Mouse (Mus musculus): ENCODE data around the gene Fastk. TPM values are rescaled to one million over a fixed set of nuclear protein-coding genes. Genes with fewer than 3 reads are reported as not detected.

The Fastk gene
- polyA plus RNA-seq, 1 experiment from 2014 or later: 108 TPM

- 4% methylated on average over 35 of the region's 66 CpGs for WGBS
- peak overlapping the region; percentile 91 for H3K4me2 ChIP-seq
- H3K27ac ChIP-seq: peak overlapping the region; percentile 92
- H3K36me3 ChIP-seq: no peaks in the 10 kb centered on the region
- H3K9me3 ChIP-seq: no peaks in the 10 kb centered on the region
- peak; percentile 82 for ATAC-seq (ENCODE audit: insufficient number of reproducible peaks, low FRiP score, low TSS enrichment, low read depth)
- H3K27me3 ChIP-seq: no peaks in the 10 kb centered on the region
- peaks cover 60% of the 10 kb centered on the region for H3K4me1 ChIP-seq
- peak overlapping the region; percentile 81 for H3K4me3 ChIP-seq
- H3K9ac ChIP-seq: peak overlapping the region; percentile 96
These were observed 6.4 kb upstream of the Fastk start for GRCm38 (mm10) chr5:24451264-24452029.

DNA sequence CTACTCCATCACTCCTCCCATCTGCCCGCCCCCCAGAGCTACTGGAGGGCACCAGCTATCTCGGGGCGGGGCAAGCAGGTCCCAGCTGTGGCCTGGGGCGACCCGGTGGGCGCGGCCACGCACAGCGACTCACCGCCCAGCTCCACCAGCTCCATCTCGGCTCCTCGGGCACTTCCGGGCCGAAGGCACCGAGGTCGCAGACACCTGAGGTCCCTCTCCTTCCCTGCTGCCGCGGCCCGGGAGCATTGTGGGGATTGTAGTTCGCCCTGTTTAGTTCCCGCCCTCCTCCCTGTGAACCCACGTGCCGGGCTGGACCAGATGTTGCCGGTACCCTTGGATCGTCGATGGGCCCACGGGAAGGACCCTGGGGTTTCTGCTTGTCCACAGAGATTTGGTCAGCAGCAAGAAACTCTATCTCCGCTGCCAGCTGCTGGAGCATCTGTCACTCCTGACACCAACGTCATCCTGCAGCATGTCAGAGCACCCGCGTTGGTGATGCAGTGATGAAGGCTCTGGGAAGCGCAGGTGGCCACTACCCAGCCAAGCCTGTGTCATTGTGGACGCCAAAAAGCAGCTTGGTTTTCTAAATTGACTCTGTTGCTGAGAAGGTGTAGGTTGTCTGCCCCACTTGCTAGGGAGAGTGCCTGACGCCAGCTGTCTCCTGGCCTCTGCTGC, 2.7 kb upstream of the Fastk start, which contains the start of gene Tmub1:
TSS of gene Tmub1 (minus strand) at position 231 of the 675 bp plus-strand sequence.
- 3% methylated on average over 33 of the region's 34 CpGs for WGBS
- Histone ChIP-seq H3K36me3 (peaks cover 10% of the 10 kb centered on the region), H3K27ac (peak within 1 kb of the TSS; percentile 14; the same call in 1 of the 2 replicates), H3K9me3 (no peaks in the 10 kb centered on the region), H3K4me3 (peak within 1 kb of the TSS; percentile 59), H3K4me2 (peak within 1 kb of the TSS; percentile 77), H3K4me1 (peaks cover 47% of the 10 kb centered on the region), H3K9ac (peak within 1 kb of the TSS; percentile 43), H3K27me3 (no peaks in the 10 kb centered on the region)
- ATAC-seq (ENCODE audit: insufficient number of reproducible peaks, low FRiP score, low TSS enrichment, low read depth): peak; percentile 42

DNA sequence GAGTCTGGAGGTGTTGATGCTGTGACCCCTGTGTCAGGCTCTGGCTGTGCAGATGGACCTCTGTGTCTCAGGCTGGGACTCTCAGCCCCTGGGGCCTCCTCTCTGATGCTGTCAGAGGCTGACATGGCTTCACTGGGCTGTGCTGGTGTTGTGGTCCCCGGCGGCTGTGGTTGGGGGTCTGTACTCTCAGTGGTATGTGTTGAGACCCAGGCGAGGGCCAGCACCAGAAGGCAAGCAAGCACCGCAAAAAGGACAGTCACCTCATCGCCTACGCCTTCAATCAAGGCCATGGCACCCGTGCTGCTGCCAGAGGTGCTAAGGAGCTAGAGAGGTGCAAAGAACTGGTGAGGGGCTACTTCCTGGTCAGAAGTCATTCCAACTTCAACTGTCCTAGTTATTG, 1.5 kb upstream of the Fastk start:
- Histone ChIP-seq H3K9ac (no peak overlapping the region), H3K27ac (no peak overlapping the region), H3K4me1 (peaks cover 47% of the 10 kb centered on the region), H3K9me3 (no peaks in the 10 kb centered on the region), H3K36me3 (peaks cover 20% of the 10 kb centered on the region), H3K27me3 (no peaks in the 10 kb centered on the region), H3K4me2 (no peak overlapping the region), H3K4me3 (peak overlapping the region; percentile 59; the same call in 1 of the 2 replicates)
- ATAC-seq (ENCODE audit: insufficient number of reproducible peaks, low FRiP score, low TSS enrichment, low read depth): no peak
- 88% methylated on average over 7 of the region's 7 CpGs for WGBS

- peaks cover 39% of the 10 kb centered on the region for H3K4me1 ChIP-seq
- ATAC-seq (ENCODE audit: insufficient number of reproducible peaks, low FRiP score, low TSS enrichment, low read depth): no peak
- whole genome bisulfite sequencing: 50% methylated on average over 20 of the region's 20 CpGs
- H3K9me3 ChIP-seq: no peaks in the 10 kb centered on the region
- peaks cover 31% of the 10 kb centered on the region for H3K36me3 ChIP-seq
- no peaks in the 10 kb centered on the region for H3K27me3 ChIP-seq
- peak overlapping the region; percentile 98 for H3K9ac ChIP-seq
- peak overlapping the region; percentile 96 for H3K4me3 ChIP-seq
- peak overlapping the region; percentile 96 for H3K27ac ChIP-seq
- peak overlapping the region; percentile 76 for H3K4me2 ChIP-seq
These were observed 467 bp upstream of the Fastk start for GRCm38 (mm10) chr5:24445428-24446080.

DNA sequence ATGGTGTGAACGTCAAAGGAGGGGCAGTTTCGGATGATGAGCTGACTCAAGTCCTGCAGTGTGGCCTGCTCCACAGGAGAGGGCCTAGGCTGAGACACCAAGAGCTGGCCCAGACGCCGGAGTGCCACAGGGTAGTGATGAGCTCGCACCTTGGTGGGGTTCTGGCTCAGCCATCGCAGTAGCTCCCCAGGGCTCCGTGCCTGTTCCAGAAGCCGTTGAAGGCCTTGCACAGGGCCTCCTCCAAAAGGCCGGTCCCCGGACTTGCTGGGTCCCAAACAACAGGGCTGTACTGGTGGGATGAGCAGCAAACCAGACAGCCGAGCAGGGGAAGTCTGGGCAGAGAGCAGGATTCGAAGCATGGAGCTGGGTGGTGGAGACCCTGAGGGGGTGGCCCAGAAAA, 1.2 kb downstream of the Fastk start:
- H3K27ac ChIP-seq: no peak overlapping the region
- 79% methylated on average over 12 of the region's 12 CpGs for whole genome bisulfite sequencing

GRCm38 (mm10) chr5:24443204-24443603, 1.9 kb downstream of the Fastk start:
- peaks cover 53% of the 10 kb centered on the region for H3K36me3 ChIP-seq
- ATAC-seq (ENCODE audit: insufficient number of reproducible peaks, low FRiP score, low TSS enrichment, low read depth): no peak
- H3K9ac ChIP-seq: no peak overlapping the region
- no peak overlapping the region for H3K27ac ChIP-seq
- WGBS: 88% methylated on average over 7 of the region's 7 CpGs
- no peak overlapping the region for H3K4me2 ChIP-seq
- H3K27me3 ChIP-seq: no peaks in the 10 kb centered on the region
- H3K4me1 ChIP-seq: peaks cover 39% of the 10 kb centered on the region
- no peak overlapping the region for H3K4me3 ChIP-seq
- no peaks in the 10 kb centered on the region for H3K9me3 ChIP-seq

More for the DNA sequence above, 1.2 kb downstream of the Fastk start:
- Histone ChIP-seq H3K27me3 (no peaks in the 10 kb centered on the region), H3K4me1 (peaks cover 39% of the 10 kb centered on the region), H3K4me2 (peak overlapping the region; percentile 76), H3K4me3 (peak overlapping the region; percentile 96), H3K36me3 (peaks cover 47% of the 10 kb centered on the region), H3K9ac (peak overlapping the region; percentile 98; the same call in 1 of the 2 replicates), H3K9me3 (no peaks in the 10 kb centered on the region)
- ATAC-seq (ENCODE audit: insufficient number of reproducible peaks, low FRiP score, low TSS enrichment, low read depth): no peak

GRCm38 (mm10) chr5:24442029-24442428, 3.1 kb downstream of the Fastk start:
- 82% methylated on average over 9 of the region's 9 CpGs for WGBS
- Histone ChIP-seq H3K27me3 (no peaks in the 10 kb centered on the region), H3K36me3 (peaks cover 64% of the 10 kb centered on the region), H3K4me1 (peaks cover 28% of the 10 kb centered on the region), H3K4me2 (no peak overlapping the region), H3K4me3 (no peak overlapping the region), H3K9me3 (no peaks in the 10 kb centered on the region), H3K9ac (no peak overlapping the region), H3K27ac (no peak overlapping the region)
- no peak for ATAC-seq (ENCODE audit: insufficient number of reproducible peaks, low FRiP score, low TSS enrichment, low read depth)

DNA sequence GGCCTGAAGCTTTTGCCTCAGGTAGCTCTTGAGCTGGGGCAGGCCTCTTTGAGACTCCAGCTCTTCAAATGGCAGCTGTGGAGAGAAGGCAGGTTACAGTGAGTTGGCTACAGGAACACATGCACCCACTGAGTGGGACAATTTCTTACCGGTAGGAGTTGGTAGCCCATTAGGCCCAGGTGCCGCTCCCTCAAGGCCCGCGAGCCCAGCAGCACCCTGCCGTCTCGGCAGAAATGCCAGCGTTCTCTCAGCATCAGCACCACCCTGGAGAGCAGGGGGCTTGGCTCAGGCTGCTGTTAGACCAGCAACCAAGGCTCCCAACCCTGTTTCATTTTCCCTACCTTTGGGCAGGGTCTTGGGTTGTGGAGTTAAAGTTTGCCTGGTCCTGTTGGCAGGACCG, 3.9 kb downstream of the Fastk start:
- ATAC-seq (ENCODE audit: insufficient number of reproducible peaks, low FRiP score, low TSS enrichment, low read depth): no peak
- no peaks in the 10 kb centered on the region for H3K27me3 ChIP-seq

DNA sequence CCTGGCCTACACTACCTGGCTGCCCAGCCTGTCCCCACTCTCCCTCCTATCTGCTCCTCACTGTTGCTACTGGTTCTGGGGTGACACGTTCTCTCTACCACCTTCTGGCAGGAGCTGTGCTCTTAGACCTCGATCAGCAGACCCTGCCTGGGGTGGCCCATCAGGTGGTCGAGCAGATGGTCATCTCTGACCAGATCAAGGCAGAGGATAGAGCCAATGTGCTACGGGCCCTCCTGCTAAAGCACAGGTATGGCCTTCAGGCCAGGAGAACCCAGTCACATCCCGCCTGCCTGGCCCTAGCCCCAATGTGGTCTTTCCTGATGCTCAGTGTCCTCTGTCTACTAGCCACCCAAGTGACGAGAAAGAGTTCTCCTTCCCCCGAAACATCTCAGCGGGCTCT, 11.1 kb downstream of the Fastk start:
- Histone ChIP-seq H3K9me3 (no peaks in the 10 kb centered on the region), H3K36me3 (peaks cover 98% of the 10 kb centered on the region), H3K4me2 (no peak overlapping the region), H3K27me3 (no peaks in the 10 kb centered on the region), H3K4me3 (no peak overlapping the region), H3K4me1 (peaks cover 1% of the 10 kb centered on the region; the same call in 1 of the 2 replicates), H3K27ac (no peak overlapping the region), H3K9ac (no peak overlapping the region)
- no peak for ATAC-seq (ENCODE audit: insufficient number of reproducible peaks, low FRiP score, low TSS enrichment, low read depth)
- 86% methylated on average over 8 of the region's 8 CpGs for WGBS

More for the DNA sequence above, 3.9 kb downstream of the Fastk start:
- Histone ChIP-seq H3K4me2 (no peak overlapping the region), H3K9ac (no peak overlapping the region), H3K27ac (no peak overlapping the region), H3K4me3 (no peak overlapping the region), H3K4me1 (peaks cover 21% of the 10 kb centered on the region), H3K36me3 (peaks cover 73% of the 10 kb centered on the region), H3K9me3 (no peaks in the 10 kb centered on the region)
- 90% methylated on average over 8 of the region's 8 CpGs for WGBS

GRCm38 (mm10) chr5:24428596-24428995, 16.5 kb downstream of the Fastk start:
- H3K4me3 ChIP-seq: no peak overlapping the region
- no peak overlapping the region for H3K27ac ChIP-seq
- no peaks in the 10 kb centered on the region for H3K9me3 ChIP-seq

DNA sequence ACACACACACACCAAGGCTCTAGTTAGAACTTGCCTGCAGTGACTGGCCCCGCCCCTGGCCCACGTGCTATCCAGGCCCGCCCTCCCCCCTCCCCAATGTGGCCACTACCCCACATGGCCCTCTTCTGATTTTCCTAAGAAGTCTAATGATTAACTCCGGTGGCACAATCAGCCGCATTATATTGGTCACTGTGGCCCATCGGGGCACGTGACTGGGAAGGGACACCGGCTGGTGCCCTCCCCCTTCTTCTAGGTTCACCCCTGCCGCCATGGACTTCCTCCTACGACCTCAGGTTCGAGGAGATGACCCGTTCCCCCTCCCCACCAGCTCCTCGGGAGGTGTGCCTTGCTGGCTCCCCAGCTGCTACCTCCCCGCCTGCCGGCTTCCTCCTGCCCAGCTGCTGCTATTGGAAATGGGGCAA, 17.1 kb downstream of the Fastk start:
- H3K4me3 ChIP-seq: no peak overlapping the region
- peak overlapping the region; percentile 1; the same call in 1 of the 2 replicates for H3K4me2 ChIP-seq
- H3K27me3 ChIP-seq: no peaks in the 10 kb centered on the region
- H3K4me1 ChIP-seq: peaks cover 47% of the 10 kb centered on the region
- 10% methylated on average over 15 of the region's 15 CpGs for WGBS
- H3K9ac ChIP-seq: no peak overlapping the region
- H3K27ac ChIP-seq: no peak overlapping the region
- no peak for ATAC-seq (ENCODE audit: insufficient number of reproducible peaks, low FRiP score, low TSS enrichment, low read depth)
- peaks cover 43% of the 10 kb centered on the region for H3K36me3 ChIP-seq
- H3K9me3 ChIP-seq: no peaks in the 10 kb centered on the region

More at GRCm38 (mm10) chr5:24428596-24428995, 16.5 kb downstream of the Fastk start:
- Histone ChIP-seq H3K9ac (no peak overlapping the region), H3K36me3 (peaks cover 49% of the 10 kb centered on the region), H3K4me1 (peaks cover 46% of the 10 kb centered on the region), H3K27me3 (no peaks in the 10 kb centered on the region), H3K4me2 (0 out of 2 replicates have a peak overlapping the region, but pooled peaks have one; percentile 1)
- ATAC-seq (ENCODE audit: insufficient number of reproducible peaks, low FRiP score, low TSS enrichment, low read depth): no peak
- WGBS: 18% methylated on average over 9 of the region's 9 CpGs
